Mouse (Mus musculus) kidney, adult 2 months (tissue): ENCODE data around the gene Rps27a.

Source experiments
- CTCF ChIP-seq: fragments of 200-500 bp; conservative IDR thresholded peaks from 2 replicates; pipeline ENCODE4 v1.5.1; 2011; ENCODE audit warnings: low read depth, mild to moderate bottlenecking, control low read depth, low read length, moderate library complexity, mixed read lengths; ENCODE audit not compliant: insufficient read depth, insufficient read length
- POLR2A ChIP-seq: fragments of 200-500 bp; IDR thresholded peaks from one replicate; pipeline ENCODE4 v1.6.1; 2011; ENCODE audit warnings: low read depth, low read length, control low read depth

- no peak for TF ChIP-seq POLR2A
- no peak for TF ChIP-seq CTCF
These were observed 24.7 kb upstream of the Rps27a start for GRCm38 (mm10) chr11:29572656-29573055.
